Mouse (Mus musculus): Measurements from ENCODE around the gene Alg14. TPM values are rescaled to one million over a fixed set of nuclear protein-coding genes. Genes with fewer than 3 reads are reported as not detected.

Gene Alg14
- polyA plus RNA-seq, 1 experiment from 2014 or later = 35.7 TPM

DNA sequence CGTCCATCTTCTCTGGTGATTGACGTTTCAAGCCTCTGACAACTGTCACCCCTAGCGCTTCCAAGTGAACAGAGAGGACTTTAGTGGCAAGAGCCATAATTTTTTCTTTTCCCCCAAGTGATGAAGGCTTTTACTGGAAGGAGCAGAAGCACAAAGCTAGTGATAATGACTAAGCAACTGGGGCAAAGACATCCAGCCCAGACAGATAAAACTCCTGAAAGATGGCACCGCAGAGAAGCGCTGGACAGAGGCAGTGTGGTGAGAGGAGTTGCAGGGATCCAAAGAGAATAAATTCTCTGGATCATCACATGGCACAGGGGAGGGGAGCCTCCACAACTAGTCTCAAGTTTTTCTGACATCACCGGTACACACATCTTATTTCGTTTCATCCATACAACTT, 30.3 kb upstream of the Alg14 start:
- Histone ChIP-seq H3K4me2 (replicated peaks; ENCODE audit: low read depth) (no peak overlapping the region), H3K27ac (replicated peaks) (no peak overlapping the region), H3K27me3 (ENCODE audit: control insufficient read depth, insufficient read depth, low read length) (no peaks in the 10 kb centered on the region; the same call in 1 of the 2 replicates), H3K4me3 (ENCODE audit: low read depth, low read length) (no peak overlapping the region), H3K9ac (ENCODE audit: low read length) (no peak overlapping the region), H3K4me1 (replicated peaks; ENCODE audit: control insufficient read depth, insufficient read depth) (no peaks in the 10 kb centered on the region; the same call in 1 of the 2 replicates), H3K36me3 (ENCODE audit: control insufficient read depth, insufficient read depth, low read length) (no peaks in the 10 kb centered on the region), H3K9me3 (ENCODE audit: control insufficient read depth, low read length) (no peaks in the 10 kb centered on the region)
- 87% methylated on average over 7 of the region's 7 CpGs for WGBS
- no peak for TF ChIP-seq CTCF (IDR thresholded peaks at IDR 0.05; ENCODE audit: low read depth)
- TF ChIP-seq EP300 (optimal IDR thresholded peaks at IDR 0.05) = no peak
- DNase-seq (ENCODE audit: low spot score) (no peak), ATAC-seq (ENCODE audit: low FRiP score, low TSS enrichment) (no peak)

DNA sequence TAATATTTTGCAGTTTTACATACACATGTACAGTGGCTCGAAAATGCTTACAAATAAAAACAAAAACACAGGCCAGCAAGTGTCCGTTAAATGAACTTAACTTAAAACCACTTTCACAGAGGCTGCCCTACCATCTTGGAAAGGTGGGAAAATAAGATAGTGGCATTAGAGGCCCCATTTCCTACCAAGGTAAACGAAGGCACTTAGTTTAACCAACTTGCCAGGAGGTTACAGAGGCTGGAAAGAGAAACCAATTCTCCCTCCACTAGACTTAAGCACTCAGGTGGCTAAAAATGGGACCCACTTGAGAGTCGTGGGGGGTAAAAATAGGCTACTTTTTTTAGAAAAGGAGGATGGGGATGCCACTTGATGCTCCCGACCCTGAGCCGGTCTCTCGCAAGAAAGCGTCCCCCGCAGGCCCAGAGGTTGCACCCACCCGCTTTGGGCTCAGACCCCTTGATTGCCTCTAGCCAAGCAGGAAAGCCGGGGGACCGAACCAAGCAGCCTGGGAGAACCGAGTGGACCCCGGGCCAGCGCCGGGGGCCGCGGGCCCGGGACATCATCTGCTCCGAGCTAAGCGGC, 29.5 kb upstream of the Alg14 start:
- DNase-seq (ENCODE audit: low spot score) (no peak), ATAC-seq (ENCODE audit: low FRiP score, low TSS enrichment) (no peak)
- no peak for TF ChIP-seq CTCF (IDR thresholded peaks at IDR 0.05; ENCODE audit: low read depth)
- no peak for TF ChIP-seq EP300 (optimal IDR thresholded peaks at IDR 0.05)
- Histone ChIP-seq H3K9ac (ENCODE audit: low read length) (peak overlapping the region; percentile 68), H3K4me3 (ENCODE audit: low read depth, low read length) (peak overlapping the region; percentile 69), H3K27me3 (ENCODE audit: control insufficient read depth, insufficient read depth, low read length) (no peaks in the 10 kb centered on the region; the same call in 1 of the 2 replicates), H3K27ac (replicated peaks) (peak overlapping the region; percentile 85), H3K4me2 (replicated peaks; ENCODE audit: low read depth) (peak overlapping the region; percentile 98), H3K4me1 (replicated peaks; ENCODE audit: control insufficient read depth, insufficient read depth) (no peaks in the 10 kb centered on the region; the same call in 1 of the 2 replicates), H3K9me3 (ENCODE audit: control insufficient read depth, low read length) (no peaks in the 10 kb centered on the region), H3K36me3 (ENCODE audit: control insufficient read depth, insufficient read depth, low read length) (no peaks in the 10 kb centered on the region)
- WGBS = 23% methylated on average over 10 of the region's 21 CpGs

DNA sequence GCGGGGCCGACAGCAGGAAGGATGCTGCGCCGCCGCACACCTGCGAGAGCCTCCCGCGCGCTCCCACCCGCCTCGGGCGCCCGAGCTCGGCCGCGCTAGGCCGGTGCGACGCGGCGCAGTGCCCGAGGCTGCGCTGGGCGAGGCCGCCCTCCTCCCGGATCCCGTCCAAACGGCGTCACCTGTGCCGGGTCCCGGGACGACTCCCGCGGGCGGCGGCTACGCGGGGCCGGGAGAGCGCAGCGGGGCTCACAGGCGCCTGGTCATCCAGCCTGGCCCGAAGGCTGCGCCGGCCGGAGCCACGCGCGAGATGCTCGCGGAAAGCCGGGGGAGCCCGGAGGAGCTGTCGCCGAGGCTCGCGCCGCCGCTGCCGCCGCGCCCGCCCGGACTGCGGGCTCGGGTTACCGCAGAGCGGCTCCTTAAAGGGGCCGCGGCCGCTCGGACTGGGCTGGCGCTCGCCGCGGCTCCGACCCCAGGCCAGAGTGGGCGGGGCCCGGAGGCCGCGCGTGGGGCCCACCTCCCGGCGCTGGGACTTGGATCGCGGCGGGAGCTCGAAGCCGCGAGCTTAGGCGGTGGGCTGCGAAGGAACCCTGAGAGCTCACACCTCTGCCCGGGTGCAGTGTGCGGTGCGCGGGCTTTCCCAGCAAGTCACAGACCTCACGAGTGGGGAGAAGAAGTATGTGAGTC, 28.9 kb upstream of the Alg14 start:
- under 1% methylated on average over 48 of the region's 97 CpGs for WGBS
- TF ChIP-seq CTCF (IDR thresholded peaks at IDR 0.05; ENCODE audit: low read depth) = no peak
- no peak for TF ChIP-seq EP300 (optimal IDR thresholded peaks at IDR 0.05)
- no peaks in the 10 kb centered on the region for H3K9me3 ChIP-seq (ENCODE audit: control insufficient read depth, low read length)
- peaks cover 3% of the 10 kb centered on the region; the same call in 1 of the 2 replicates for H3K27me3 ChIP-seq (ENCODE audit: control insufficient read depth, insufficient read depth, low read length)
- DNase-seq (ENCODE audit: low spot score) (peak; percentile 81), ATAC-seq (ENCODE audit: low FRiP score, low TSS enrichment) (peak; percentile 92)
- H3K4me1 ChIP-seq (replicated peaks; ENCODE audit: control insufficient read depth, insufficient read depth) = no peaks in the 10 kb centered on the region; the same call in 1 of the 2 replicates
- H3K27ac ChIP-seq (replicated peaks) = peak overlapping the region; percentile 85
- peak overlapping the region; percentile 69 for H3K4me3 ChIP-seq (ENCODE audit: low read depth, low read length)
- H3K9ac ChIP-seq (ENCODE audit: low read length) = peak overlapping the region; percentile 68
- H3K4me2 ChIP-seq (replicated peaks; ENCODE audit: low read depth) = peak overlapping the region; percentile 98
- H3K36me3 ChIP-seq (ENCODE audit: control insufficient read depth, insufficient read depth, low read length) = no peaks in the 10 kb centered on the region

DNA sequence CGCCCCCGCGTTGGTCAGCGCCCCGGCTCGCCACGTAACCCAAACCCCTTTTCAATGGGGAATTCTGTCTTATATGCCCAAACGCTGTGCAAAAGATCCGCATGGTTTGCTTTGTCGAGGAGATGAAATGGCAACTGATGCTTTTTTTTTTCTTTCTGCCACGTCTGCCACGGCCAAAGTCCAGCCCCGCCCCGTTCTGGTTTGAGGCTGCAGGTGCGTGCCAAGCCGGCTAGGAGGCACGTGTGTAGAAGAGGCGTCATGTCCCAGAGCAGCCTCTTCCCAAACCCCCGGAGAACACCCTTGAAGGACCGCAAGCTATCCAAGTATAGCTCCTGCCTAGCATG, 28.4 kb upstream of the Alg14 start:
- Histone ChIP-seq H3K27me3 (ENCODE audit: control insufficient read depth, insufficient read depth, low read length) (peaks cover 4% of the 10 kb centered on the region; the same call in 1 of the 2 replicates), H3K4me3 (ENCODE audit: low read depth, low read length) (peak overlapping the region; percentile 69), H3K4me1 (replicated peaks; ENCODE audit: control insufficient read depth, insufficient read depth) (no peaks in the 10 kb centered on the region; the same call in 1 of the 2 replicates), H3K36me3 (ENCODE audit: control insufficient read depth, insufficient read depth, low read length) (no peaks in the 10 kb centered on the region), H3K27ac (replicated peaks) (peak overlapping the region; percentile 85), H3K9ac (ENCODE audit: low read length) (peak overlapping the region; percentile 68), H3K4me2 (replicated peaks; ENCODE audit: low read depth) (peak overlapping the region; percentile 98), H3K9me3 (ENCODE audit: control insufficient read depth, low read length) (no peaks in the 10 kb centered on the region)
- 1% methylated on average over 20 of the region's 20 CpGs for WGBS
- DNase-seq (ENCODE audit: low spot score) = peak; percentile 91
- ATAC-seq (ENCODE audit: low FRiP score, low TSS enrichment) = peak; percentile 83
- TF ChIP-seq EP300 (optimal IDR thresholded peaks at IDR 0.05) = no peak

DNA sequence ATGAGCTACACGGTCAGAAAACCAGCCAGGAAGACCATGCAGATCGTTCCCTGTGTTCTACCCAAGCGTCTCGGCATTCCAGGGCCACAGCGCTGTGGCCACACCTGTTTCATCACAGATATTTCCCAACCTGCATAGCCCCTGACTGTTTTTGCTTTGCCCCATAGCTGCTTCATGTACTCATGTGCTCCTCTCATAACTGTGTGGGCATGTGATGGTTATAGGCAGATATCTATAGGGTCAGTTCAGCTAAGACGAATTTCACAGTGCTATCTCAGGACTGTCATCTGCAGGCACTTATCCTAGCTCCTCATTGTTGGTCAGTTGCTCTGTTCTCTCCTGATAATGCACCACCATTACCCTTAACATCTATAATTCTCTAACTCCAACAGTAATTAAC, 27.3 kb upstream of the Alg14 start:
- H3K4me2 ChIP-seq (replicated peaks; ENCODE audit: low read depth) = no peak overlapping the region
- 63% methylated on average over 6 of the region's 6 CpGs for WGBS
- no peak overlapping the region for H3K9ac ChIP-seq (ENCODE audit: low read length)
- no peaks in the 10 kb centered on the region for H3K36me3 ChIP-seq (ENCODE audit: control insufficient read depth, insufficient read depth, low read length)
- TF ChIP-seq CTCF (IDR thresholded peaks at IDR 0.05; ENCODE audit: low read depth) = no peak
- TF ChIP-seq EP300 (optimal IDR thresholded peaks at IDR 0.05) = no peak
- no peak overlapping the region for H3K27ac ChIP-seq (replicated peaks)
- ATAC-seq (ENCODE audit: low FRiP score, low TSS enrichment) (no peak), DNase-seq (ENCODE audit: low spot score) (no peak)
- H3K27me3 ChIP-seq (ENCODE audit: control insufficient read depth, insufficient read depth, low read length) = peaks cover 4% of the 10 kb centered on the region; the same call in 1 of the 2 replicates
- H3K9me3 ChIP-seq (ENCODE audit: control insufficient read depth, low read length) = no peaks in the 10 kb centered on the region
- no peaks in the 10 kb centered on the region for H3K4me1 ChIP-seq (replicated peaks; ENCODE audit: control insufficient read depth, insufficient read depth)
- H3K4me3 ChIP-seq (ENCODE audit: low read depth, low read length) = no peak overlapping the region

DNA sequence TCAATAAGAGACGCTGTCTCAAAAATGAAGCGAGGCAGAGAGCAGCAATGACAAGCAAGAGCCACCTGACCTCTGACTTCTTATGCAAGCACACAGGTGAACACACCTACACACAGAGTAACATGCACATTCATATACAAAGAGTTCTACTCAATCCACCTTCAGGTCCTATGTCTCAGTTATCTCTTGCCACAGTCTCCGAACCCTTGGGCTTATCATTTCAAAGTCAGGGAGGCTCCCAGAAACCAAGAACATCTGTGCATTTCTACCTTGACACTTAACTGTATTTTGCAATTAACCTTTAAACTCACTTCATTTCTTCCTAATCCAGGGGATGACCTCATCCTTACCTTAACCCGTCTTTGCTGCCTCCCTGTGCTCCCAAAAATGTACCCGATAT, 24.3 kb upstream of the Alg14 start:
- Histone ChIP-seq H3K27me3 (ENCODE audit: control insufficient read depth, insufficient read depth, low read length) (peaks cover 4% of the 10 kb centered on the region; the same call in 1 of the 2 replicates), H3K27ac (replicated peaks) (no peak overlapping the region), H3K4me1 (replicated peaks; ENCODE audit: control insufficient read depth, insufficient read depth) (no peaks in the 10 kb centered on the region), H3K4me3 (ENCODE audit: low read depth, low read length) (no peak overlapping the region), H3K36me3 (ENCODE audit: control insufficient read depth, insufficient read depth, low read length) (no peaks in the 10 kb centered on the region), H3K4me2 (replicated peaks; ENCODE audit: low read depth) (no peak overlapping the region), H3K9me3 (ENCODE audit: control insufficient read depth, low read length) (no peaks in the 10 kb centered on the region), H3K9ac (ENCODE audit: low read length) (no peak overlapping the region)
- ATAC-seq (ENCODE audit: low FRiP score, low TSS enrichment) (no peak), DNase-seq (ENCODE audit: low spot score) (no peak)
- TF ChIP-seq EP300 (optimal IDR thresholded peaks at IDR 0.05) = no peak
- no peak for TF ChIP-seq CTCF (IDR thresholded peaks at IDR 0.05; ENCODE audit: low read depth)
- WGBS = 78% methylated on average over 5 of the region's 5 CpGs

Measured in stomach, postnatal 0 days (tissue).